Mouse (Mus musculus) frontal cortex, postnatal 14 days (tissue): ENCODE results near the gene Ttpal.
A peak's percentile ranks its signal among the peaks of the same experiment; 100 is the strongest.

ENCODE experiments used
- DNase-seq, 2 experiments: peaks; one replicate each; pipeline ENCODE4 v3.0.0; 2022; ENCODE audit warnings: low spot score in 2 of 2

Gene Ttpal

DNA sequence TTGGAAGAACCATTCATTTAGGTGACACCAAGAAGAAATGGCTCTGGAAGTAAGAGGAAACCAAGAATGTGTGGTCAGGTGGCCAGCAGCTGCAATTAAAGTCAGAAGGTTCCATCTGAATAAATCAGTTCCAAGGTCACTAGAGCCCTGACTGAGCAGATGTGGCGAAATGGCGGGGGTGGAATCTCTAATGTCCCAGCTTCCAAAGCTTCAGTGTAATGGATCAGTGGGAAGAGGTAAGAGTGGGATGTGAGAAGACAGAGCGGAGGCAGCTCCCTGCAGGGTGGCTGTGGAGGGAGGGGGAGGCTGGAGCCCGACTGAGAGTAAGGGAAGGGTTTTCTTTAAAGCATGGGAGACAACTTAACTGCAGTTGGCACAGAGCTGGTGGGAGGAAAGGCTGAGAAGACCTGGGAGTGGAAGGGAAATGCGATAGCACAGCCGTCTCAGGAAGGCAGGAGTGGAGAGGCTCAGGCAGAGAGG, 59.3 kb downstream of the Ttpal start:
- DNase-seq: peak; percentile 49 to 51

DNA sequence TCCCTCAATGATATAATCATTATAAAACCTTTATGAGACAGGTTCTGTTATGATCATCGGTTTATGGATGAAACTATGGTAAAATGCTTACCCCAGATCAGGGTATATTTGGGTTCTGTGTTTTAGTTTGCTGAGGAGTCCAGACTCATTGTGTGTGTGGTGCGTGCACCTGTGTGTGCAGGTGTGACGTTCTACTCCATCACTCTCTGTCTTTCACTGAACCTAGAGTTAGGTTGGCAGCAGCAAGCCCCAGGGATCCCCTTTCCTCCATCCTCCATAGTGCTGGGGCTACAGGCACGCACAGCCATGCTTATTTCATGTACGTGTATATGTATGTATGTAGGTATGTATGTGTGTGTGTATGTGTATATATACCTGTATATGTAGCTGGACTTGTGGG, 60.0 kb downstream of the Ttpal start:
- DNase-seq: no peak

DNA sequence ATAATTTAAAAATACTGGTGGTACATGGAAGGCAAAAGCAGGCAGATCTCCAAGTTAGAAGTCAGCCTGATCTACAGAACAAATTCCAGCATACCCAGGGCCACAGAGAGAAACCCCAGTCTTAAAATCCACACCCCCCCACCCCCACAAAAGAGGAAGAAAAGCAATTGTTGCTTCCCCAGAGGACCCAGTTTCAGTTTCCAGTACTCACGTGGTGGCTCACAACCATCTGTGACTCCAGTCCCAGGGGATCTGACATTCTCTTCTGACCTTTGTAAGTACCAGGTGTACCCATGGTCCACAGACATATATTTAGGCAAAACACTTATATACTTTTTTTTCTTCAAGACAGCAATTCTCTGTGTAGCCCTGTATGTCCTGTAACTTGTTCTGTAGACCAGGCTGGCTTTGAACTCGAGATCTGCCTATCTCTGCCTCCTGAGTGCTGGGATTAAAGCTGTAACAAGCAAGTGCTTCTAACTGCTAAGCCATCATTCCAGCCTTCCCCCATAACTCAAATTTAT, 60.6 kb downstream of the Ttpal start:
- DNase-seq: no peak

DNA sequence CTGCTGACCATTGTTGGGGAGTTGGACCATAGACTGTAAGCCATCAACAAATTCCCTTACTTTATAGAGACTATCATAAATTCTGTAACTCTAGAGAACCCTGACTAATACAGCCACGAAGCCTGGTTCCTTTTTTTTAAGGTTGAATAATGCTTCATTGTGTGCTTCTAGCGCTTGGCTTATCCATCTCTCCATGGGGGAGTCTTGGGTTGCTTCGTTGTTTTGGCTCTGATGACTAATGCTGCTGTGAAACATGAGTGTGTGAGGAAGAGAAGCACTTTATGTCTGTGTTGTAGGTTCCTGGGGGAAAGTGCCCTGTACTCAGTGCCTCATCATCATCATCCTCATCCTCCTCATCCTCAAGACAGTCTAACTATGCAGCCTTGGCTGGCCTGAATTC, 61.8 kb downstream of the Ttpal start:
- no peak for DNase-seq

DNA sequence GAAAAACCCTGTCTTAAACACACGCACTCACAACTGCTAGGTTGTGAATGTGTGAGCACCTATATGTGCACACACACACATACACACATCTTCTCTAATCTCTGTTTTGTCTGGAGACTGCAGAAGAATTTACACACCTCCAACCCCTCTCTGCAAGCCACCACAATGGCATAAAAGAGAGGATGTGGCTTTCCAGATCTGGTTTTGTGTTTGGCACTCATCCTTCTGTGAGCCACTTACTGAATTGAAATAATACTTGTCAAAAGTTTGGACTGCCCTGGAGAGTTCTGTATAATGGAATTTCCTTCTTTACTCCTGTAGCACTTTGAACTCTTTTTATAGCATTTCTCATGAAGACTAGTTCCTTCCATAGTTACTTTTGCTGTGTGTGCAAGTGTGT, 64.9 kb downstream of the Ttpal start:
- no peak for DNase-seq
